Mouse (Mus musculus) embryonic fibroblast, embryonic 13.5 days (primary cell): Measurements from ENCODE around the gene Pex10. TPM values are rescaled to one million over a fixed set of nuclear protein-coding genes. Genes with fewer than 3 reads are reported as not detected.

ENCODE experiments used
- H3K27ac ChIP-seq: 2 replicates; pipeline ENCODE4 v1.5.1; 2012; ENCODE audit warnings: low read length, control low read depth, inconsistent platforms; ENCODE audit not compliant: insufficient read depth
- H3K4me1 ChIP-seq: 2 replicates; pipeline ENCODE4 v1.6.1; 2011; ENCODE audit warnings: low read length; ENCODE audit not compliant: control insufficient read depth, insufficient read depth
- H3K4me3 ChIP-seq: 2 replicates; pipeline ENCODE4 v1.5.1; 2011; ENCODE audit warnings: mild to moderate bottlenecking, control low read depth, low read length; ENCODE audit not compliant: insufficient read depth
- CTCF ChIP-seq: IDR thresholded peaks from 2 replicates; pipeline ENCODE4 v1.5.1; 2011; ENCODE audit warnings: mild to moderate bottlenecking, control low read depth, low read length, moderate library complexity, borderline replicate concordance; ENCODE audit not compliant: insufficient read depth
- POLR2A ChIP-seq: IDR thresholded peaks from 2 replicates; pipeline ENCODE4 v1.6.1; 2011; ENCODE audit warnings: low read depth, mild to moderate bottlenecking, control low read depth, low read length, moderate library complexity
- polyA plus RNA-seq: library from polyadenylated mRNA; stranded (reverse); fragments of >200 nt; gene quantifications from 2 replicates; pipeline ENCODE4 v1.2.4, GENCODE M21; 2011; ENCODE audit warnings: low read depth; ENCODE audit not compliant: missing spikeins, insufficient read length

Pex10 gene
- polyA plus RNA-seq, 1 experiment: 5.1 TPM

DNA sequence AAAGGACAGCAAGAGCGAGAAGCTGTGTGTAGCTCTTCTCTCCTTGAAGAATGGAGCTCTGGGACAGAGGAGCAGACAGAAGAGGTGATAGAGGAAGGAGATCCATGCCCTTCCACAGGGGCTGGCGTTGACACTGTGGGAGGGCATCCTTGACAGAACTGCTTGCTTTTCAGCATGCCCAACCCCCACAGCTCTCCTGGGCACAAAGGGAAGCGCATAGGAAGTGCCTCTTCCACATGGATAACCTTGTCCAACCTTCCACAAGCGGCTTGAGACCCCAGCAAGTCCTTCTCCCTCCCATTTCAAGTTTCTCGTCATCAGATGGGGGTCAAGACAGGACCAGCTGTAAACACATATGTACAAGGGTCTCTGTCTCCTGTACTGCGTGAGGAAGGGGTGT lies 33.7 kb upstream of the Pex10 start:
- Histone ChIP-seq H3K4me1 (no peaks in the 10 kb centered on the region), H3K27ac (no peak overlapping the region), H3K4me3 (no peak overlapping the region)
- TF ChIP-seq CTCF (no peak), POLR2A (no peak)

DNA sequence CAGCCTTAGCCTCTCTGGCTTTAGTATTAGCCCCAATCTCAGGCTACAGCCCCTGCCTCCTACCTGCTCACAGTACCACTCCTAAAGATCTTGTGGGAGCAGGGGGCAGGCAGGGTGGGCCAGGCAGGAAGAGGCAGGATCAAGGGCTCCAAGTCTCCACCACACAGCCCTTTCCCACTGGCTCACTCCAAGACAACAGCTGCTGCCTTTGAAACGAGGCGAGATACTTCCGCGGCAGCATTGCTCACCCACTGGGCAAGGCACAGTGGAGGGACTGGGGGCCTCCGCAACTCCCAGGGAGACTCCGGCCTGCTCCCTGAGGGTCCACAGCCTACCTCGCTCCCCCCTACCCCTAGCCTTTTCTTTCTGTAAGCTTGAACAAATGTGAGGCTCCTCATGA lies 32.6 kb upstream of the Pex10 start:
- Histone ChIP-seq H3K27ac (no peak overlapping the region), H3K4me1 (no peaks in the 10 kb centered on the region), H3K4me3 (no peak overlapping the region)
- TF ChIP-seq CTCF (no peak), POLR2A (no peak)

DNA sequence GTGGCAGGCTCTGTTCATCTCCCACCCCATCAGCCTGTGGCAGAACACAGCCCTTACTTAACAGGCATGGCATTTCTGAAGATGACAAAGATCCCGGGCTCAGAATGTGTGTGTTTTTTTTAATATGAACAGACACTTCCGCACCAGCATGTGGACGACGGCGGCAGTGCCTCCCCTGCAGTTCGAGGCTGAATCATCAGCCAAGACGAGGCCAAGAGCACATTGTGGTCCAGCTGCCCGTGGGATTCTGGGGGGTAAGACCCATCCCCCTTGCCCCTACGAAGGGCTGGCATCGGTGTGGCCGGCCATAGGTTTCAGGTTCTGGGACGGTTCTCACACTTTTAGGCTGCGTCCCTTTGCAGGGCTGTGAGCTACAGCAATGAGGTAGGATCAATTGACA lies 32.0 kb upstream of the Pex10 start:
- H3K4me1 ChIP-seq: no peaks in the 10 kb centered on the region
- H3K4me3 ChIP-seq: no peak overlapping the region
- TF ChIP-seq CTCF: no peak
- TF ChIP-seq POLR2A: no peak
- H3K27ac ChIP-seq: no peak overlapping the region

DNA sequence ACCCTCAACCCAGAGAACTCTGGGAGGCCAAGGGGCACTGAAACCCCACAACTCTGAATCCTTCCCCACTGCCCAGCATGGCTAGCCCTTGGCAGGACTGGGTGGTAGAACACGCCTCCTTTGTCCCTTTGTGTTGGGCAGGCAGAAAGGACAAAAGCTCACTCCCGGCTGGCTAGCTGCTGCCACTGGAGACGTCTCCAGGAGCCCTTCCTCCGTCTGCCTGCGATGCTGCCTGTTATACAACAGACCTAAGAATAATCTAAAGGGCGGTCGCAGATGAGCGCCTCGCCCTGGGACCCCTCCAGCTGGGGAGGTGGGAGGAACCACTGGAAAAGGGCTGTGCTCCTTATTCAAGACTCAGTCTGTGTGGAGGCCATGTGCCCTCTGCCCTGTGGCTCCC lies 26.6 kb upstream of the Pex10 start:
- H3K27ac ChIP-seq: no peak overlapping the region
- no peak overlapping the region for H3K4me3 ChIP-seq
- no peak for TF ChIP-seq CTCF
- no peak for TF ChIP-seq POLR2A
- no peaks in the 10 kb centered on the region for H3K4me1 ChIP-seq

DNA sequence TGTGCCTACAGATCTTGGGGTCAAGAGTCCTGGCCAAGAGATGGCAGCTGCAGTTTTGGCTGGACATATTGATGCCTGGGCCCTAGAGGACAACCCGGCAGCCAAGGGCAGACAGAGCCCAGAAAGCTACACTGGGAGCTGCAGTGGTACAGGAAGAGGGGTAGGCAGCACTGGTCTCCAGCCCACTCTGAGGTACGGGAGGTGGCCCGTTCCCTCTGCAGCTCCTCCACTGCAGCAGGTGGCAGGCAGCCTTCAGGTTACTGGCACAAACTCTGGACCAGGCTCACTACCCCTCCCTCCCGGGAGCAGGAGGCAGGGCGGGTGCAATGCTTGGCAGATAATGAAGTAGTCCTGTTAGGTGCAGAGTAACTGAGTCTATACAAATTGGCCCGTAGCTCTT lies 26.1 kb upstream of the Pex10 start:
- H3K27ac ChIP-seq: no peak overlapping the region
- no peak for TF ChIP-seq POLR2A
- no peaks in the 10 kb centered on the region for H3K4me1 ChIP-seq
- H3K4me3 ChIP-seq: no peak overlapping the region

DNA sequence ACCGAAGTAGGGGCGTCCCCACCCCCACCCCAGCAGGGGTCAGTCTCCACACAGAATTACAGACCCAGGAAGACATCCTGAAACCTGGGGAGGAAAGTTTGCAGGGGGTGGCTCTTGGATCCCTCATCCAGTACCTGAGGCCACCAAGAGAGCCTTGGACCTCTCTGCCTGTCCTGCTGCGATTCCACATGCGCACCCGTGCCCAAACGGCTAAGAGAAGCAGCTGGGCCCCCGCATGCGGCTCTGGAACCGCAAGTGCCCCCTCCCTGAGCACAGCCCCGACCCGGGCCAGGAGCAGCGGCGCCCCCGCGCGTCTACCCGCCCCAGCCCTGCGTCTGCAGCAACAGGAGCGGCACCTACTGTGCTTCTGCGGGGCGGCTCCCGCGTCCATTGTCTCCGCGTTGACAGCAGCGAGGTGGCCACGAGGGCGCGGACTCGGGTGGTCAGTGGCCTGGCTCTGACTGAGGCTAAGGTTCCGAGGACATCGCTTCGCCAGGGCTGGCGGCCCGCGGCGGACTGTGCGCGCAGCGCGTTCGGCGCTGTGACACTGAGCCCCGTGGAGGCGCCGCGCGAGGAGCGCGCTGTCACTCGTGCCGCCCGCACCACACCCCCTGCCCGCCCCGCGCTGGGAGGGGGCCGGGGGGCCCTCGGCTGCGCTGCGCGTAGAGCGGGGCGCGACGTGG lies 24.1 kb upstream of the Pex10 start:
- H3K4me3 ChIP-seq: no peak overlapping the region
- no peak for TF ChIP-seq CTCF
- no peak overlapping the region for H3K27ac ChIP-seq
- no peaks in the 10 kb centered on the region for H3K4me1 ChIP-seq

DNA sequence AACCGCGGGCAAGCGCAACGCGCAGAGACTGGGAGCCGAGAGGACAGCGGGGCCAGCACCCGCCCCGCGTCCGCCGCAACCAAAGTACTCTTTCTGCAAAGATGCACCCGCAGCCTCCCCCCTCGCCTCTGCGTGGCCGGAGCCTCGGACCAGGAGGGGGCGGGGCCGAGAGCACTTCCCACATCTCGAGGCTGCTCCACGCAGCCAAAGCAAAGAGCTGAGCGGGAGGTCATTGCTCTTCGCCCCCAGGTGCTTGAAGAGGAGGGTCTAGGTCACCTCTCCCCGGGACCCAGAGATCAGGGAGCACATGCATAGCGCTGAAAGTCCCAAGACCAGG lies 23.6 kb upstream of the Pex10 start:
- TF ChIP-seq CTCF (no peak), POLR2A (no peak)
- H3K4me3 ChIP-seq: no peak overlapping the region
- H3K27ac ChIP-seq: no peak overlapping the region

DNA sequence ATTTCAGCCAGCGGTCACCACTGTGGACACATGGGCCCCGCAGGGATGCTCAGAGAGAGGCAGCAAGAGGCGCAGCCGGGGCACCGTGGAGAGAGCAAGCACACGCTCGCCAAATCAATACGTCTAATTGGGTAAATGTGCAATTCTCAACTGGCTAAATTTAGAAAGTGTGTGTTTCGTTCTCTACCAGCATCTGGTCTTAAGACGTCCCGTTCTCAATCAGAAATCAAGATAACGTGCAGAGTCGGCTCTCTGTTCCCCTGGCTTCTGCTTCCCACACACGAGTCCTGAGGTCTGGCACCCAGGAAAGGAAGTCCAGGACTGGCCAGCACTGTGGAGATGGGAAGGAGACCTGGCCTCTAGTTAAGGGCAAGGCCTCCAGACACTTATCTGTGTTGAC lies 20.2 kb upstream of the Pex10 start:
- H3K4me3 ChIP-seq: no peak overlapping the region
- TF ChIP-seq CTCF (no peak), POLR2A (no peak)
- H3K27ac ChIP-seq: no peak overlapping the region
- H3K4me1 ChIP-seq: no peaks in the 10 kb centered on the region

More for the DNA sequence above, 23.6 kb upstream of the Pex10 start:
- no peaks in the 10 kb centered on the region for H3K4me1 ChIP-seq

DNA sequence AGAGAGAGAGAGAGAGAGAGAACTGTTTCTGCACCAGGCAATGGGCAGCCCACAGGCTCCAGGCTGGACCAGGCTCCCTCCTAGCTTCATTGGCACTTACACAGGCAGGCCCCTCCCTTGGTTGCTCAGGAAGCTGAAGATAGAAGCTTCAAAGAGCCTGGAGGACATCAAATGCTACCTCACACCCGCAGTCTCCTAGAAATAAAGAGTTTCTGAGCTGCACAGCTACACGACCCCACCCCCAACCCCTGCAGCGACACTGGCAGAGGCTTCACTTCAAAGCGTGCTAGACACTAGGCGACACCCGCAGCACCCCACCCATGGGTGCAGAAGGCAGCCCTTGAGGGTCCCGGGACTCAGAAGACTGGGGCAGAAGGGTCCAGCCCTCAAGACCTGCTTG lies 16.7 kb upstream of the Pex10 start:
- H3K27ac ChIP-seq: no peak overlapping the region
- TF ChIP-seq POLR2A (no peak), CTCF (no peak)
- H3K4me1 ChIP-seq: no peaks in the 10 kb centered on the region
- H3K4me3 ChIP-seq: no peak overlapping the region

DNA sequence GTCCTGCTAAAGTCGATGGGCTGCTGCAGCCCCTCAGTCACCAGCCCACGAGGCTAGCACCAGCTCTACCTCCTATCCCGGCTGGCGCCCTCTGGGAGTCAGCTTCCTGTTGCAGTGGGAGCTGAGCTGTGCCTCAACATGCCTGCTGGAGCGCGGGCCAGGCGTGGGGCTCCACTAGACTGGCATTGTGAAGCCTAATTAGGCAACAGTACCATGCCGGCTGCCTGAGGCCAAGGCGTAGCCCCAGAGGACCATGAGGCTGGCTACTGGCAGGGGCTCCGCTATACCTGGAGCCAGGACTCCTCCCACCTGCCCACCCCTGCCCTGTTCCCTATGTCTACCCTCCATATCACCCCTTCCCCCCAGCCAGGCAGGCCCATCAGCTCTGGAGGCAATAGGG lies 10.1 kb upstream of the Pex10 start, which contains the start of gene Plch2:
TSS of gene Plch2 (minus strand) at position 61 of the 400 bp plus-strand sequence.
- no peaks in the 10 kb centered on the region for H3K4me1 ChIP-seq
- H3K4me3 ChIP-seq: no peak within 1 kb of the TSS
- no peak within 1 kb of the TSS for H3K27ac ChIP-seq
- TF ChIP-seq CTCF: no peak
- TF ChIP-seq POLR2A: no peak

DNA sequence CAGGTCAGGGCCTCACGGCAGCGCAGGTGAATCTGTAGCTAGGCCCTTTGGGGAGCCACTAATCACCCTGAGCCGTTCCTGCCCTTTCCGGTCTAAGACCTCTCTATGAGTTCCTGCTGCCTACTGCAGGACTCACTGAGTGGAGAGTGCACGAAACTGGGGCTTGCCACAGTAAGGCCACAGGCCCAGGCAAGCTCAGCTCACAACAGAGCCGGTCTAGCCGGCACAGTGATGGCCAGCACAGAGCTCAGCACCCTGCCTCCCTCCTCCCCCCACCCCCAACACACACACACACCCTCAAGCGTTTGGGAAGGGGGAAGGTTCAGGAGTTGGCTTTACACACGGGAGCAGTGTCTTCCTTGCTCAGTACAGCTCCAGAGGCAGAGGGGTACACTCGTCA lies 8.5 kb upstream of the Pex10 start:
- TF ChIP-seq CTCF (no peak), POLR2A (no peak)
- Histone ChIP-seq H3K4me1 (no peaks in the 10 kb centered on the region), H3K4me3 (no peak overlapping the region), H3K27ac (no peak overlapping the region)

DNA sequence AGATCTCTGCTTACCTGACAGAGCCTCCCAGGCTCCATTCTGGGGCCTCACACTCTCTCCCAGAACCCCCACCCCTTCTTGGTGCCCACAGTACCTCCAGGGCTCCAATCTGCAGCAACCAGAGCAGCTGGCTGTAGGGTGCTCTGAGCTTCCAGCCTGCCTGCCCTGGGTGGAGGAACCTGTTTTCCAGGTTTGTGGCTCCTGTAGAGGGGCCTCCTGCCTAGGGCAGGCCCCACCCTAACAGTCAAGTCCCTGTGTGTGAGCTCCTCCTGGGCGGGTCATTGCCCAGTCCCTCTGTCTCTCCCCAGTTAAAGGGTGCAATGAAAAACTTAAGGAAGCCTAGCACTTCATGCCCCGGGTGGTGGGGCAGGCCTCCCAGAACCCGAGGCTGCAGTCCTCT lies 2.9 kb upstream of the Pex10 start:
- Histone ChIP-seq H3K27ac (no peak overlapping the region), H3K4me3 (no peak overlapping the region), H3K4me1 (no peaks in the 10 kb centered on the region)
- TF ChIP-seq CTCF: no peak
